ENCODE assay signal across 9 mouse cellular contexts in the genomic region with DNA sequence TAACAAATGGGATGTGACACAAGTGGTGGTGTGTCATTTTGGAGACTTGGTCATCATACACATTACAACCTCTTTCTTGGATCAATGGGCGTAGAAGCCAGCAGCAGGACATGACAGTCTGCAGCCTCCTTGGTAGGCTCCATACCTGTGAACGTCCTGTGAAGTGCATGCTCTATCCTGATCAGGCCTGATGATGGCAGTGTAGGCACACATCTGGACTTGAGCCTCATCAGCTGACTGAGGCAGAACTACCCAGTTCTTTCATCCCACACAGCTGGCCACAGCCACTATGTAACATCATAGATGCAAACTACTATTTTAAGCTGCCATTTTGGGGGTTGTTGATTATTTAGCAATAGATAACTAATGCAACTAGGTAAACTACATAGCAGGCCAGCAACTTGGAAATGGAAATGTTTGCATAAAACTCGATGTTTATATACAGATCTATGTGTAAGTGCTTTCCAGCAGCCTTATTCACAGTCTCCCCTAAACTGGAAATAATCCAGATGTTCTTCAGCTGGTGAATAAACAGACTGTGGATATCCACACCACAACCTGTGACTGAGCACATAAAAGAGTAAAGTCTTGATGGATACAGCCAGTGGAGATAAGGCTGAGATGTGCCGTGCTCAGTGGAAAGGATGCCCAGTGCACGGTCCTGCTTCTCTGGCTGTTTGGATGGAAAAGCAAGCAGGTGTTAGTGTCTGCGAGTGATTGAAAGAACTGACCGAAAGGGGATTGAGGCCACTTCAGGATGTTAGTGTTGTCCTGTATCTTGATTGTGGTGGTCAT. TPM values are rescaled to one million over a fixed set of nuclear protein-coding genes. Genes with fewer than 3 reads are reported as not detected.
DNase-seq lines count a peak whose midpoint lies in the region; ATAC-seq and TF ChIP-seq lines count a peak whose summit lies in the region.
"Had no signal": no experiment of that assay in that cellular context is flagged by ENCODE, and none has a peak within 500 bp of the region (broad histone marks: within the 10 kb centered on the region; RNA-seq: fewer than 3 reads in every experiment).

No protein-coding gene starts in this region.

- no peaks in the 10 kb centered on the region for H3K4me1 ChIP-seq in liver, adult 2 months (ENCODE audit: control insufficient read depth, insufficient read depth, low read length)
- H3K4me1 ChIP-seq in liver, embryonic 11.5 days (replicated peaks; ENCODE audit: control insufficient read depth, insufficient read depth, low read length), result no peaks in the 10 kb centered on the region
- no peaks in the 10 kb centered on the region for H3K4me1 ChIP-seq in MEL (ENCODE audit: control insufficient read depth in 1 of 2, insufficient read depth in 2 of 2, low read length in 2 of 2)
- no peaks in the 10 kb centered on the region for H3K4me1 ChIP-seq in neural tube, embryonic 15.5 days
- H3K4me1 ChIP-seq: liver, embryonic 13.5 days had no signal

- no peak for DNase-seq in liver, adult 2 months (ENCODE audit: extremely low read depth, low read depth, low spot score)
- no peak for DNase-seq in liver, embryonic 11.5 days (ENCODE audit: low spot score)
- peak; percentile 36 for DNase-seq in MEL (ENCODE audit: low read depth, low spot score)
- DNase-seq in embryo, embryonic 10.5 days (ENCODE audit: low spot score), result peak; percentile 53
- peak; percentile 55 to 61 for DNase-seq in heart, postnatal 10 days
- peak; percentile 26 to 34 for DNase-seq in layer of hippocampus, postnatal 10 days (ENCODE audit: low spot score in 2 of 2)
- DNase-seq in thymus, postnatal 10 days (ENCODE audit: low spot score in 2 of 2), result no peak
- DNase-seq: liver, embryonic 13.5 days had no signal

- H3K4me2 ChIP-seq in liver, embryonic 11.5 days, result no peak overlapping the region
- no peak overlapping the region for H3K4me2 ChIP-seq in neural tube, embryonic 15.5 days
- H3K4me2 ChIP-seq: liver, embryonic 13.5 days had no signal

- intact Hi-C loops in heart, postnatal 10 days (cut with DNase I), result loop anchor here (5.0 kb wide), 1 partner anchor 229 kb away; the partner anchor contains the start of gene Tgfb3

- H3K36me3 ChIP-seq in liver, adult 2 months (ENCODE audit: control insufficient read depth, insufficient read depth, low read length), result peaks cover 17% of the 10 kb centered on the region
- H3K36me3 ChIP-seq in liver, embryonic 11.5 days (ENCODE audit: control insufficient read depth, insufficient read depth, low read length), result peaks cover 2% of the 10 kb centered on the region; the same call in 1 of the 2 replicates
- H3K36me3 ChIP-seq in MEL (ENCODE audit: control insufficient read depth in 1 of 2, insufficient read depth in 2 of 2, low read length in 2 of 2), result no peaks in the 10 kb centered on the region; a peak in 1 of 4 replicates
- H3K36me3 ChIP-seq in neural tube, embryonic 15.5 days, result peaks cover 13% of the 10 kb centered on the region

- WGBS in liver, adult 2 months, result 81% methylated on average over 7 of the region's 7 CpGs
- WGBS in liver, embryonic 11.5 days, result 82% methylated on average over 7 of the region's 7 CpGs
- WGBS in neural tube, embryonic 15.5 days, result 87% methylated on average over 7 of the region's 7 CpGs

- TF ChIP-seq RAD21 in MEL (IDR thresholded peaks at IDR 0.05; ENCODE audit: low read depth, low read length), result peak; percentile 46

- no peak for TF ChIP-seq EP300 in MEL (IDR thresholded peaks at IDR 0.05; ENCODE audit: low read depth in 1 of 2, low read length in 2 of 2)

- peak; percentile 58; the same call in 1 of the 2 replicates for TF ChIP-seq CTCF in liver, adult 2 months (IDR thresholded peaks at IDR 0.05; ENCODE audit: low read depth, low read length)
- TF ChIP-seq CTCF in MEL (IDR thresholded peaks at IDR 0.05 in 2 of 3, conservative IDR thresholded peaks at IDR 0.05 in 1 of 3; ENCODE audit: control insufficient read depth in 1 of 3, insufficient read depth in 1 of 3, low read depth in 2 of 3, low read length in 3 of 3, poor library complexity in 1 of 3, severe bottlenecking in 1 of 3), result peak; percentile 29 to 57 (median 38); a peak in 5 of 6 replicates

- no peak for ATAC-seq in liver, embryonic 11.5 days (replicated peaks; ENCODE audit: low FRiP score)
- peak; percentile 61; the same call in 1 of the 2 replicates for ATAC-seq in neural tube, embryonic 15.5 days (ENCODE audit: low FRiP score)

- H3K79me2 ChIP-seq in liver, adult 2 months (ENCODE audit: control insufficient read depth, insufficient read depth, low read length), result no peaks in the 10 kb centered on the region
- no peaks in the 10 kb centered on the region for H3K79me2 ChIP-seq in MEL (ENCODE audit: control insufficient read depth, insufficient read depth, low read length, poor library complexity)

- no peak overlapping the region for H3K27ac ChIP-seq in liver, adult 2 months (replicated peaks; ENCODE audit: insufficient read depth, low read depth, low read length)
- no peak overlapping the region for H3K27ac ChIP-seq in liver, embryonic 11.5 days (ENCODE audit: low read depth, low read length)
- H3K27ac ChIP-seq in MEL (ENCODE audit: control insufficient read depth, low read depth, low read length), result no peak overlapping the region
- no peak overlapping the region for H3K27ac ChIP-seq in neural tube, embryonic 15.5 days (replicated peaks)
- H3K27ac ChIP-seq: liver, embryonic 13.5 days had no signal

- no peak overlapping the region for H3K9ac ChIP-seq in liver, adult 2 months (ENCODE audit: low read depth, low read length)
- H3K9ac ChIP-seq in liver, embryonic 11.5 days (ENCODE audit: low read depth, low read length), result no peak overlapping the region
- H3K9ac ChIP-seq in MEL (ENCODE audit: control insufficient read depth, low read depth, low read length, poor library complexity, severe bottlenecking), result no peak overlapping the region
- H3K9ac ChIP-seq in neural tube, embryonic 15.5 days (replicated peaks), result no peak overlapping the region
- H3K9ac ChIP-seq: liver, embryonic 13.5 days had no signal

- H3K9me3 ChIP-seq in liver, embryonic 11.5 days (ENCODE audit: control insufficient read depth, low read length), result no peaks in the 10 kb centered on the region
- H3K9me3 ChIP-seq in MEL (replicated peaks; ENCODE audit: insufficient read depth, low read length), result no peaks in the 10 kb centered on the region
- no peaks in the 10 kb centered on the region for H3K9me3 ChIP-seq in neural tube, embryonic 15.5 days (replicated peaks)
- H3K9me3 ChIP-seq: liver, embryonic 13.5 days had no signal

- H3K27me3 ChIP-seq in liver, adult 2 months (ENCODE audit: control insufficient read depth, insufficient read depth, low read length), result no peaks in the 10 kb centered on the region
- no peaks in the 10 kb centered on the region for H3K27me3 ChIP-seq in liver, embryonic 11.5 days (replicated peaks; ENCODE audit: control insufficient read depth, insufficient read depth, low read length)
- H3K27me3 ChIP-seq in MEL (ENCODE audit: control insufficient read depth in 1 of 2, insufficient read depth in 2 of 2, low read length in 2 of 2), result no peaks in the 10 kb centered on the region
- no peaks in the 10 kb centered on the region for H3K27me3 ChIP-seq in neural tube, embryonic 15.5 days (replicated peaks)
- H3K27me3 ChIP-seq: liver, embryonic 13.5 days had no signal

- no peak for TF ChIP-seq POLR2A in liver, adult 2 months (IDR thresholded peaks at IDR 0.05; ENCODE audit: extremely low read depth, insufficient read depth, low read length)
- no peak for TF ChIP-seq POLR2A in MEL (IDR thresholded peaks at IDR 0.05; ENCODE audit: control insufficient read depth in 1 of 2, insufficient read depth in 1 of 2, low read depth in 1 of 2, low read length in 2 of 2, poor library complexity in 1 of 2)

- H3K4me3 ChIP-seq in liver, adult 2 months (ENCODE audit: insufficient read depth, low read depth, low read length), result no peak overlapping the region
- no peak overlapping the region for H3K4me3 ChIP-seq in liver, embryonic 11.5 days (ENCODE audit: low read depth, low read length)
- no peak overlapping the region for H3K4me3 ChIP-seq in MEL (ENCODE audit: control insufficient read depth in 1 of 2, insufficient read depth in 1 of 2, low read depth in 2 of 2, low read length in 2 of 2)
- no peak overlapping the region for H3K4me3 ChIP-seq in neural tube, embryonic 15.5 days (replicated peaks)
- H3K4me3 ChIP-seq: liver, embryonic 13.5 days had no signal

TF ChIP-seq in MEL, 35 proteins besides CTCF, POLR2A, EP300 and RAD21:
- TF ChIP-seq SMC3 (IDR thresholded peaks at IDR 0.05; ENCODE audit: low read depth, low read length), result peak; percentile 26; the same call in 1 of the 2 replicates
- no peak for TF ChIP-seq ELF1 (IDR thresholded peaks at IDR 0.05; ENCODE audit: low read depth, low read length)
TF ChIP-seq in MEL: peak in this region for 1.

RNA-seq across cellular contexts. Expression of gene Ttll5, which starts 23.9 kb away (rescaled TPM):
- total RNA-seq in liver, adult 2 months (2014; rRNA removed), result 12.1 and 13.1 TPM in 2 replicates
- 6.7 and 7.6 TPM in 2 replicates for polyA plus RNA-seq in liver, adult 2 months (2012; rRNA removed)
- polyA plus RNA-seq in liver, embryonic 11.5 days (2014; fragmentation: Nextera tagmentation; extraction: Ambion mirVana), result 13.9 and 14.6 TPM in 2 replicates
- 7.4 and 9.3 TPM in 2 replicates for total RNA-seq in MEL (2012; rRNA removed)
- polyA plus RNA-seq in MEL (2012; ENCODE audit: insufficient read depth in 1 of 2, insufficient read length in 2 of 2, low read depth in 1 of 2, low replicate concordance in 2 of 2, missing spikeins in 1 of 2), result 10 to 100 TPM in 1 of 2 experiments, not detected in 1; 18.5 TPM
- total RNA-seq in heart, postnatal 10 days (2021), result 10 to 100 TPM; 14.2 to 15.3 TPM
- 10 to 100 TPM; 40.3 to 41.3 TPM for total RNA-seq in layer of hippocampus, postnatal 10 days (2021)
- 10.7 and 14.9 TPM in 2 replicates for polyA plus RNA-seq in neural tube, embryonic 15.5 days (2015; fragmentation: Nextera tagmentation; extraction: Ambion mirVana)

RNA-seq across cellular contexts. Expression of gene Erg28, which starts 24.0 kb away (rescaled TPM):
- total RNA-seq in liver, adult 2 months (2014; rRNA removed), result 87.0 and 90.1 TPM in 2 replicates
- polyA plus RNA-seq in liver, adult 2 months (2012; rRNA removed), result 127 and 130 TPM in 2 replicates
- 138 and 141 TPM in 2 replicates for polyA plus RNA-seq in liver, embryonic 11.5 days (2014; fragmentation: Nextera tagmentation; extraction: Ambion mirVana)
- 46.0 and 55.6 TPM in 2 replicates for total RNA-seq in MEL (2012; rRNA removed)
- polyA plus RNA-seq in MEL (2012; ENCODE audit: insufficient read depth in 1 of 2, insufficient read length in 2 of 2, low read depth in 1 of 2, low replicate concordance in 2 of 2, missing spikeins in 1 of 2), result 10 to 100 TPM in 1 of 2 experiments, not detected in 1; 76.3 TPM
- total RNA-seq in heart, postnatal 10 days (2021), result 10 to 100 TPM; 11.1 to 11.9 TPM
- 10 to 100 TPM; 70.3 to 73.2 TPM for total RNA-seq in layer of hippocampus, postnatal 10 days (2021)
- 109 and 110 TPM in 2 replicates for polyA plus RNA-seq in neural tube, embryonic 15.5 days (2015; fragmentation: Nextera tagmentation; extraction: Ambion mirVana)

Comparison
In these comparisons a context has a peak if more than half of its experiments do, and no peak if none do; other contexts are left out.
1. DNase-seq: peak in MEL (single experiment), embryo, embryonic 10.5 days (single experiment), heart, postnatal 10 days (2 of 2) and layer of hippocampus, postnatal 10 days (2 of 2); none in liver, adult 2 months (single experiment), liver, embryonic 11.5 days (single experiment) and thymus, postnatal 10 days (0 of 2).